18 mouse cellular contexts compared by ENCODE assay signal in the genomic region with DNA sequence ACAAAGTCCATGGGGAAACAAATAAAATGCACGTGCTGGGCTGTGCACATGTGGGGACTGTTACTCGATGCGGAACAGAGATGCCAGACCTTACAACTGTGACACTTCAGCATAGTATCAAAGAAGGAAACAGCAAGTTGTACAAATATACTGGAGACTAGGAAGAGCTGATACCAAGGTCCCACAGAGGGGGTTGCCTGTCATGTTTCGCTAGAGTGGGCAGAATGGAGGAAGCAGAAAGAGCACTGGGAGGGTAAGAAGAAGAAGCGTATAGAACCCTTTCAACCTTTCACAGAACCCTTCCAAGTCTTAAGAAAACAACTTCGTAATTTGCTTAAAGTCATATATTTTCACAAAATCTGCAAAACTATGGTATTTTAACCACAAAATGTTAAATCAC.
"Had no signal": no experiment of that assay in that cellular context is flagged by ENCODE, and none has a peak within 500 bp of the region (broad histone marks: within the 10 kb centered on the region; RNA-seq: fewer than 3 reads in every experiment).

No protein-coding gene starts in this region.

- ATAC-seq: midbrain, embryonic 13.5 days; midbrain, embryonic 16.5 days had no signal

- DNase-seq: kidney, adult 11 months; kidney, adult 8-10 months; kidney, postnatal 14 days; kidney, postnatal 4 days; liver, embryonic 13.5 days; lung, embryonic 14.5 days; retina, postnatal 1 day; right cerebral cortex, postnatal 25 days; thymus, adult 18-20 months; thymus, postnatal 36 days had no signal

- H3K4me2 ChIP-seq: limb, embryonic 13.5 days; liver, embryonic 13.5 days; lung, embryonic 14.5 days; midbrain, embryonic 13.5 days; neural tube, embryonic 13.5 days had no signal

- H3K9ac ChIP-seq: limb, embryonic 13.5 days; liver, embryonic 13.5 days; lung, embryonic 14.5 days; midbrain, embryonic 13.5 days; neural tube, embryonic 13.5 days had no signal

- H3K27ac ChIP-seq: limb, embryonic 10.5 days; limb, embryonic 13.5 days; liver, embryonic 13.5 days; midbrain, embryonic 10.5 days; midbrain, embryonic 13.5 days; neural tube, embryonic 13.5 days had no signal

- H3K4me3 ChIP-seq: limb, embryonic 10.5 days; limb, embryonic 13.5 days; liver, embryonic 13.5 days; megakaryocyte, embryonic 14.5 days; midbrain, embryonic 10.5 days; midbrain, embryonic 13.5 days; myocyte; neural tube, embryonic 13.5 days had no signal

- H3K9me3 ChIP-seq: limb, embryonic 10.5 days; liver, embryonic 13.5 days; midbrain, embryonic 13.5 days; neural tube, embryonic 13.5 days had no signal

- H3K27me3 ChIP-seq: limb, embryonic 13.5 days; liver, embryonic 13.5 days; megakaryocyte, embryonic 14.5 days; midbrain, embryonic 13.5 days; neural tube, embryonic 13.5 days had no signal

- H3K4me1 ChIP-seq: limb, embryonic 10.5 days; liver, embryonic 13.5 days; midbrain, embryonic 10.5 days; midbrain, embryonic 13.5 days; neural tube, embryonic 13.5 days had no signal
